Mouse (Mus musculus): ENCODE data around the gene Vmn2r51. TPM values are rescaled to one million over a fixed set of nuclear protein-coding genes. Genes with fewer than 3 reads are reported as not detected.
"Not testable (repeated sequence)": the region's sequence is repeated elsewhere in the genome, so short reads cannot be mapped to it uniquely, and the experiment has no call there.

The Vmn2r51 gene
- polyA plus RNA-seq (2012; rRNA removed) = not detected in 2 replicates

- WGBS = 46% methylated on average over 1 of the region's 1 CpGs
- DNase-seq (ENCODE audit: low read depth, low spot score) = not testable (repeated sequence)
Measured at GRCm38 (mm10) chr7:10105641-10106040, at the start of gene Vmn2r51. TSS of gene Vmn2r51 (minus strand) at chr7:10105741.

- not testable (repeated sequence) for DNase-seq (ENCODE audit: low read depth, low spot score)
Measured at GRCm38 (mm10) chr7:10053196-10053595, 52.3 kb downstream of the Vmn2r51 start, which contains the start of gene Vmn2r50. TSS of gene Vmn2r50 (minus strand) at chr7:10053296.

Other genes with a start within 250 kb of the Vmn2r51 start
- not detected in 2 replicates for gene Vmn2r48, start 152.2 kb downstream of the Vmn2r51 start, polyA plus RNA-seq (2012; rRNA removed)
- gene Vmn2r49, start 113.5 kb downstream of the Vmn2r51 start, polyA plus RNA-seq (2012; rRNA removed) = not detected in 2 replicates
- not detected in 2 replicates for gene Vmn2r50, start 52.4 kb downstream of the Vmn2r51 start, polyA plus RNA-seq (2012; rRNA removed)
- not detected in 2 replicates for gene Vmn2r52, start 70.8 kb upstream of the Vmn2r51 start, polyA plus RNA-seq (2012; rRNA removed)
- not detected in 2 replicates for gene Vmn1r66, start 172.3 kb upstream of the Vmn2r51 start, polyA plus RNA-seq (2012; rRNA removed)

All from large intestine, adult 2 months (tissue).